Mouse (Mus musculus) embryonic facial prominence, embryonic 14.5 days (tissue): ENCODE results near the gene Mrgpra6. TPM values are rescaled to one million over a fixed set of nuclear protein-coding genes. Genes with fewer than 3 reads are reported as not detected.

Experiments
- ATAC-seq: fragments of 200-750 bp; cut with Nextera tagmentation; 2 replicates; pipeline ENCODE4 v1.8.0; 2017; ENCODE audit warnings: low read depth, moderate number of reproducible peaks, moderate TSS enrichment
- DNase-seq: peaks from one replicate; pipeline ENCODE4 v3.0.0-alpha.2; 2015; ENCODE audit warnings: low spot score
- H3K27ac ChIP-seq: fragments of 300-500 bp; sonication (generic); replicated peaks from 2 replicates; pipeline ENCODE4 v1.5.1; 2014; ENCODE audit warnings: low read depth, mild to moderate bottlenecking, low read length, moderate library complexity
- H3K27me3 ChIP-seq: fragments of 300-500 bp; sonication (generic); replicated peaks from 2 replicates; pipeline ENCODE4 v1.6.1; 2014; ENCODE audit warnings: low read length; ENCODE audit not compliant: control insufficient read depth, insufficient read depth
- H3K36me3 ChIP-seq: fragments of 300-500 bp; sonication (generic); 2 replicates; pipeline ENCODE4 v1.6.1; 2014; ENCODE audit warnings: low read length, mixed read lengths; ENCODE audit not compliant: control insufficient read depth, insufficient read depth
- H3K4me1 ChIP-seq: fragments of 300-500 bp; sonication (generic); 2 replicates; pipeline ENCODE4 v1.6.1; 2014; ENCODE audit warnings: antibody characterized with exemption, low read length; ENCODE audit not compliant: control insufficient read depth, insufficient read depth
- H3K4me2 ChIP-seq: fragments of 300-500 bp; sonication (generic); 2 replicates; pipeline ENCODE4 v1.6.1; 2014; ENCODE audit warnings: low read depth, mild to moderate bottlenecking, low read length, moderate library complexity, mixed read lengths
- H3K4me3 ChIP-seq: fragments of 300-500 bp; sonication (generic); 2 replicates; pipeline ENCODE4 v1.5.1; 2014; ENCODE audit warnings: low read depth, mild to moderate bottlenecking, low read length
- H3K9ac ChIP-seq: fragments of 300-500 bp; sonication (generic); 2 replicates; pipeline ENCODE4 v1.6.1; 2014; ENCODE audit warnings: low read depth, mild to moderate bottlenecking, low read length, moderate library complexity, mixed read lengths
- H3K9me3 ChIP-seq: fragments of 300-500 bp; sonication (generic); 2 replicates; pipeline ENCODE4 v1.6.1; 2016; ENCODE audit warnings: low read length; ENCODE audit not compliant: control insufficient read depth
- WGBS: fragments of 180-500 bp; shearing (Covaris S2); extraction: QIAGEN DNeasy Blood & Tissue Kit; methylation state at CpG from one replicate; pipeline ENCODE4 v1.1.7; 2014; 5-methylcytosine and 5-hydroxymethylcytosine counted together
- polyA plus RNA-seq: library from polyadenylated mRNA; unstranded; fragments of >200 nt; fragmentation: Nextera tagmentation; extraction: Ambion mirVana; gene quantifications from 2 replicates; pipeline ENCODE4 v1.2.1, GENCODE M21; 2014

Gene Mrgpra6
- polyA plus RNA-seq, 1 experiment from 2014 or later: not detected

- Histone ChIP-seq H3K36me3 (no peaks in the 10 kb centered on the region), H3K4me2 (no peak overlapping the region), H3K27me3 (no peaks in the 10 kb centered on the region), H3K4me3 (no peak overlapping the region), H3K9ac (no peak overlapping the region), H3K27ac (no peak overlapping the region), H3K4me1 (no peaks in the 10 kb centered on the region), H3K9me3 (no peaks in the 10 kb centered on the region)
- WGBS: 81% methylated on average over 2 of the region's 2 CpGs
- no peak for DNase-seq
- no peak for ATAC-seq
Measured at GRCm38 (mm10) chr7:47155849-47156248, 48.9 kb downstream of the Mrgpra6 start.

- Histone ChIP-seq H3K27ac (no peak overlapping the region), H3K4me3 (no peak overlapping the region), H3K4me2 (no peak overlapping the region), H3K36me3 (no peaks in the 10 kb centered on the region), H3K27me3 (no peaks in the 10 kb centered on the region), H3K9ac (no peak overlapping the region), H3K9me3 (no peaks in the 10 kb centered on the region), H3K4me1 (no peaks in the 10 kb centered on the region)
- DNase-seq: no peak
- ATAC-seq: no peak
- 85% methylated on average over 4 of the region's 4 CpGs for WGBS
Measured at GRCm38 (mm10) chr7:47155396-47155795, 49.3 kb downstream of the Mrgpra6 start.

- DNase-seq (peak; percentile 49), ATAC-seq (no peak)
- no peak overlapping the region for H3K4me3 ChIP-seq
- H3K4me2 ChIP-seq: peak overlapping the region; percentile 16; the same call in 1 of the 2 replicates
- whole genome bisulfite sequencing: 5% methylated on average over 10 of the region's 11 CpGs
- H3K9ac ChIP-seq: no peak overlapping the region
- no peak overlapping the region for H3K27ac ChIP-seq
- H3K4me1 ChIP-seq: no peaks in the 10 kb centered on the region
- H3K9me3 ChIP-seq: no peaks in the 10 kb centered on the region
- no peaks in the 10 kb centered on the region for H3K36me3 ChIP-seq
- no peaks in the 10 kb centered on the region for H3K27me3 ChIP-seq
Measured at GRCm38 (mm10) chr7:47150420-47151061, 54.2 kb downstream of the Mrgpra6 start.

GRCm38 (mm10) chr7:47148298-47148697 lies 56.4 kb downstream of the Mrgpra6 start:
- Histone ChIP-seq H3K27me3 (no peaks in the 10 kb centered on the region), H3K27ac (no peak overlapping the region), H3K4me2 (no peak overlapping the region), H3K36me3 (no peaks in the 10 kb centered on the region), H3K9ac (no peak overlapping the region), H3K4me3 (no peak overlapping the region), H3K9me3 (no peaks in the 10 kb centered on the region), H3K4me1 (no peaks in the 10 kb centered on the region)
- DNase-seq: no peak
- 81% methylated on average over 7 of the region's 7 CpGs for WGBS
- ATAC-seq: no peak

- DNase-seq: peak; percentile 20
- no peak overlapping the region for H3K27ac ChIP-seq
- no peaks in the 10 kb centered on the region for H3K27me3 ChIP-seq
- no peak overlapping the region for H3K4me3 ChIP-seq
- H3K9ac ChIP-seq: no peak overlapping the region
- no peaks in the 10 kb centered on the region for H3K4me1 ChIP-seq
- no peak for ATAC-seq
- H3K36me3 ChIP-seq: no peaks in the 10 kb centered on the region
- 63% methylated on average over 12 of the region's 12 CpGs for WGBS
- no peak overlapping the region for H3K4me2 ChIP-seq
- H3K9me3 ChIP-seq: no peaks in the 10 kb centered on the region
Measured at GRCm38 (mm10) chr7:47146034-47146812, 58.5 kb downstream of the Mrgpra6 start.

GRCm38 (mm10) chr7:47144299-47144698 lies 60.4 kb downstream of the Mrgpra6 start:
- no peak overlapping the region for H3K4me2 ChIP-seq
- ATAC-seq (no peak), DNase-seq (no peak)
- no peaks in the 10 kb centered on the region for H3K9me3 ChIP-seq
- no peak overlapping the region for H3K4me3 ChIP-seq
- H3K36me3 ChIP-seq: no peaks in the 10 kb centered on the region
- 48% methylated on average over 6 of the region's 6 CpGs for WGBS
- H3K27ac ChIP-seq: no peak overlapping the region
- no peaks in the 10 kb centered on the region for H3K4me1 ChIP-seq
- no peak overlapping the region for H3K9ac ChIP-seq
- no peaks in the 10 kb centered on the region for H3K27me3 ChIP-seq

- Histone ChIP-seq H3K27me3 (peaks cover 11% of the 10 kb centered on the region), H3K4me1 (no peaks in the 10 kb centered on the region), H3K9ac (no peak overlapping the region), H3K36me3 (no peaks in the 10 kb centered on the region), H3K4me3 (no peak overlapping the region), H3K27ac (no peak overlapping the region), H3K4me2 (no peak overlapping the region), H3K9me3 (no peaks in the 10 kb centered on the region)
- ATAC-seq: no peak
- 71% methylated on average over 8 of the region's 8 CpGs for WGBS
- no peak for DNase-seq
Measured at GRCm38 (mm10) chr7:47139823-47140325, 64.8 kb downstream of the Mrgpra6 start.
